In the genomic region with DNA sequence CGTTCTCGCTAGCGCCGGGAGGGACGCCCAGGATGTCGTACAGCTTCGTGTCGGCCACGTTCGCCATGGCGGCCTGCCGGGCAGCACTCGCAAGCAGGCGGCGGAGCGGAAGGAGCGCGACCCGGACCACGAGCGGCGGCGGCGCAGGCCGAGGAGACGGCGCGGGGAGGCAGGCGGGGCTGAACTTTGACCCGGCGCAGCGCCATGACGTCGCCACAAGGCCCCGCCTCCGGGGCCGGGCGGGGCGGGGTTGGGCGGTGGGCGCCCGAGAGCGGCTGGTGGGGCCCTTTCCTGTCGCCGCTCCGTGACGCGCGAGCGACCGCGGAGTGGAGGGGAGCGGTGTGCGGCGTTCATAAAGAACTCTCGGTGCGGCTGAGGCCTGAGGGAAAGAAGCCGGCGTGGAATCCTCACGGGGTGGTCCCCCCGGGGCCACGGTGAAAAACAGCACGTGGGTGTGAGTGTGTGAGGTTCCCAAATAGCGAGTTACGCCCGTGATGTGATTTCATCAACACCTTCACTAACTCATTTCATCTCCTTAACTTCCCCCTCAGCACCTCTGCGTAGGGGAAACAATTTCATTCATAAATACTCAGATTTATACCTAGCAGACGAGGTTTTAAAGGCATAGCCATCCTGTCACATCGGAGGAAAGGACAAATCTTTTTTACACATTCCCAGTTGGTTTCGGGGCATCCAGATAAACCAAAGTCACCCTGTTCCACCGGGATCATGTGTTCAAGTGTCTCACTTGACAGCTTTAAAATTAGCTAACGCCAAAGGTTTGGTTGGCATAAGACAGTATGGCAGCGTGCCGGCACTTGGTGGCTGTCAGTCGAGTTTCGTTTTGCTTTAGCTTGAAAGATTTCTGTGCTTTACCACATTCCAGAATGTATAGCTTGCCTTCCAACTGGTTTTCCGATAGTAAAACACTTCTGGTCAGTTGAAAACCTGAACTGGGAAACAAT, we compare ENCODE assay signal across 8 mouse cellular contexts. TPM values are rescaled to one million over a fixed set of nuclear protein-coding genes. Genes with fewer than 3 reads are reported as not detected.
DNase-seq lines count a peak whose midpoint lies in the region; ATAC-seq lines count a peak whose summit lies in the region.

A gene (minus strand): TSS at position 164 of the 965 bp plus-strand sequence.

- peak; percentile 37 for DNase-seq in fibroblast of lung, adult 2 months (ENCODE audit: low read depth)
- peak; percentile 94 for DNase-seq in kidney, postnatal 14 days
- DNase-seq in liver, embryonic 13.5 days, result peak; percentile 75
- peak; percentile 94 for DNase-seq in neural tube, embryonic 10.5 days (ENCODE audit: extremely low spot score, low spot score)
- peak; percentile 43 for DNase-seq in telencephalon, adult 2 months (ENCODE audit: low read depth, low spot score)

- under 1% methylated on average over 66 of the region's 77 CpGs for WGBS in heart, embryonic 14.5 days
- WGBS in liver, embryonic 13.5 days (ENCODE audit: insufficient replicate concordance), result under 1% methylated on average over 77 of the region's 77 CpGs

- peak within 1 kb of the TSS; percentile 95 for H3K9ac ChIP-seq in heart, embryonic 14.5 days (ENCODE audit: low read length)
- H3K9ac ChIP-seq in liver, embryonic 13.5 days, result peak within 1 kb of the TSS; percentile 97

- H3K9me3 ChIP-seq in heart, embryonic 14.5 days (ENCODE audit: control insufficient read depth, low read length), result no peaks in the 10 kb centered on the region
- H3K9me3 ChIP-seq in liver, embryonic 13.5 days (replicated peaks), result no peaks in the 10 kb centered on the region

- peak within 1 kb of the TSS; percentile 97 for H3K27ac ChIP-seq in brown adipose tissue, adult 24 weeks (replicated peaks; ENCODE audit: low read depth, low read length)
- H3K27ac ChIP-seq in heart, embryonic 14.5 days (replicated peaks in 1 of 2; ENCODE audit: control insufficient read depth in 1 of 2, insufficient read depth in 1 of 2, low read depth in 2 of 2, low read length in 2 of 2), result peak within 1 kb of the TSS; percentile 96 to 97
- H3K27ac ChIP-seq in liver, embryonic 13.5 days, result peak within 1 kb of the TSS; percentile 91

- peak within 1 kb of the TSS; percentile 94 for H3K4me3 ChIP-seq in brown adipose tissue, adult 24 weeks (ENCODE audit: insufficient read depth, low read depth, low read length)
- H3K4me3 ChIP-seq in heart, embryonic 14.5 days (ENCODE audit: control insufficient read depth in 1 of 2, insufficient read depth in 1 of 2, low read depth in 1 of 2, low read length in 2 of 2), result peak within 1 kb of the TSS; percentile 95 to 100
- H3K4me3 ChIP-seq in liver, embryonic 13.5 days (replicated peaks), result peak within 1 kb of the TSS; percentile 95

- peaks cover 30% of the 10 kb centered on the region for H3K36me3 ChIP-seq in heart, embryonic 14.5 days (ENCODE audit: control insufficient read depth, insufficient read depth, low read length)
- peaks cover 26% of the 10 kb centered on the region for H3K36me3 ChIP-seq in liver, embryonic 13.5 days

- H3K27me3 ChIP-seq in heart, embryonic 14.5 days (ENCODE audit: control insufficient read depth, insufficient read depth, low read length), result no peaks in the 10 kb centered on the region
- H3K27me3 ChIP-seq in liver, embryonic 13.5 days, result no peaks in the 10 kb centered on the region

- peak; percentile 81 for ATAC-seq in CD4-positive, CD25-positive, alpha-beta regulatory T cell, adult 4 months
- ATAC-seq in heart, embryonic 14.5 days (ENCODE audit: insufficient number of reproducible peaks, insufficient read depth, low FRiP score, low read depth), result peak; percentile 93
- ATAC-seq in liver, embryonic 13.5 days (ENCODE audit: low read depth), result peak; percentile 92

- peak within 1 kb of the TSS; percentile 95 for H3K4me2 ChIP-seq in heart, embryonic 14.5 days (ENCODE audit: low read length)
- peak within 1 kb of the TSS; percentile 85 for H3K4me2 ChIP-seq in liver, embryonic 13.5 days

- H3K4me1 ChIP-seq in brown adipose tissue, adult 24 weeks (ENCODE audit: control insufficient read depth, insufficient read depth, insufficient read length, low read length), result 0 out of 2 replicates have a peak, but pooled peaks cover 2% of the 10 kb centered on the region
- peaks cover 0 to 13% of the 10 kb centered on the region in 2 experiments; a peak in 2 of 4 replicates for H3K4me1 ChIP-seq in heart, embryonic 14.5 days (ENCODE audit: control insufficient read depth in 2 of 2, insufficient read depth in 2 of 2, low read length in 2 of 2)
- peaks cover 47% of the 10 kb centered on the region for H3K4me1 ChIP-seq in liver, embryonic 13.5 days (replicated peaks)

RNA-seq across cellular contexts. Expression of the gene that starts here (rescaled TPM):
- 100 to 1,000 TPM; 148 to 158 TPM for polyA plus RNA-seq in CD4-positive, CD25-positive, alpha-beta regulatory T cell, adult 4 months (2017; shearing (Covaris generic))
- 80.9 and 101 TPM in 2 replicates for polyA plus RNA-seq in brown adipose tissue, adult 24 weeks (2012; ENCODE audit: insufficient read depth, insufficient read length, missing spikeins)
- polyA plus RNA-seq in heart, embryonic 14.5 days (2014; fragmentation: Nextera tagmentation; extraction: Ambion mirVana), result 130 and 141 TPM in 2 replicates
- 103 and 123 TPM in 2 replicates for polyA plus RNA-seq in liver, embryonic 13.5 days (2015; fragmentation: Nextera tagmentation; extraction: Ambion mirVana)

Comparison
In these comparisons a context has a peak if more than half of its experiments do, and no peak if none do; other contexts are left out.
1. Peak in every context shown above with its lines: DNase-seq, ATAC-seq, H3K4me3 ChIP-seq and H3K27ac ChIP-seq.
2. DNase-seq: peak in every context shown above with its lines; median percentile 94 in kidney, postnatal 14 days; 94 in neural tube, embryonic 10.5 days; 75 in liver, embryonic 13.5 days; 43 in telencephalon, adult 2 months; 37 in fibroblast of lung, adult 2 months.